Mouse (Mus musculus) stomach, embryonic 14.5 days (tissue): ENCODE measurements around the gene Harbi1. TPM values are rescaled to one million over a fixed set of nuclear protein-coding genes. Genes with fewer than 3 reads are reported as not detected.
A peak's percentile ranks its signal among the peaks of the same experiment; 100 is the strongest.

Experiments
- ATAC-seq: fragments of 200-750 bp; cut with Nextera tagmentation; 2 replicates; pipeline ENCODE4 v1.8.0; 2017; ENCODE audit warnings: low read depth, moderate TSS enrichment; ENCODE audit not compliant: insufficient number of reproducible peaks, insufficient read depth, low FRiP score
- H3K27ac ChIP-seq: fragments of 300-500 bp; sonication (generic); 2 replicates; pipeline ENCODE4 v1.5.1; 2014; ENCODE audit warnings: mild to moderate bottlenecking, low read length, moderate library complexity, mixed read lengths
- H3K27me3 ChIP-seq: fragments of 300-500 bp; sonication (generic); 2 replicates; pipeline ENCODE4 v1.6.1; 2014; ENCODE audit warnings: low read length, control low read depth, mixed read lengths; ENCODE audit not compliant: control insufficient read depth, insufficient read depth
- H3K36me3 ChIP-seq: fragments of 300-500 bp; sonication (generic); 2 replicates; pipeline ENCODE4 v1.6.1; 2014; ENCODE audit warnings: mild to moderate bottlenecking, control low read depth, low read length, moderate library complexity, mixed read lengths; ENCODE audit not compliant: control insufficient read depth, insufficient read depth
- H3K4me1 ChIP-seq: fragments of 300-500 bp; sonication (generic); 2 replicates; pipeline ENCODE4 v1.6.1; 2014; ENCODE audit warnings: low read length, control low read depth, mixed read lengths; ENCODE audit not compliant: control insufficient read depth, insufficient read depth
- H3K4me2 ChIP-seq: fragments of 300-500 bp; sonication (generic); replicated peaks from 2 replicates; pipeline ENCODE4 v1.6.1; 2014; ENCODE audit warnings: low read depth, low read length, control low read depth
- H3K4me3 ChIP-seq: fragments of 300-500 bp; sonication (generic); 2 replicates; pipeline ENCODE4 v1.5.1; 2014; ENCODE audit warnings: low read depth, low read length, control low read depth
- H3K9ac ChIP-seq: fragments of 300-500 bp; sonication (generic); replicated peaks from 2 replicates; pipeline ENCODE4 v1.6.1; 2014; ENCODE audit warnings: low read depth, mild to moderate bottlenecking, control low read depth, low read length, moderate library complexity, mixed read lengths
- H3K9me3 ChIP-seq: fragments of 300-500 bp; sonication (generic); 2 replicates; pipeline ENCODE4 v1.6.1; 2016; ENCODE audit warnings: low read depth, low read length, control low read depth; ENCODE audit not compliant: control insufficient read depth
- WGBS: fragments of 180-500 bp; shearing (Covaris S2); extraction: QIAGEN DNeasy Blood & Tissue Kit; methylation state at CpG from one replicate; pipeline ENCODE4 v1.1.7; 2014; 5-methylcytosine and 5-hydroxymethylcytosine counted together
- polyA plus RNA-seq: library from polyadenylated mRNA; unstranded; fragments of >200 nt; fragmentation: Nextera tagmentation; extraction: Ambion mirVana; gene quantifications from 2 replicates; pipeline ENCODE4 v1.2.1, GENCODE M21; 2014

Gene Harbi1
- 18.2 and 21.5 TPM in 2 replicates for polyA plus RNA-seq

DNA sequence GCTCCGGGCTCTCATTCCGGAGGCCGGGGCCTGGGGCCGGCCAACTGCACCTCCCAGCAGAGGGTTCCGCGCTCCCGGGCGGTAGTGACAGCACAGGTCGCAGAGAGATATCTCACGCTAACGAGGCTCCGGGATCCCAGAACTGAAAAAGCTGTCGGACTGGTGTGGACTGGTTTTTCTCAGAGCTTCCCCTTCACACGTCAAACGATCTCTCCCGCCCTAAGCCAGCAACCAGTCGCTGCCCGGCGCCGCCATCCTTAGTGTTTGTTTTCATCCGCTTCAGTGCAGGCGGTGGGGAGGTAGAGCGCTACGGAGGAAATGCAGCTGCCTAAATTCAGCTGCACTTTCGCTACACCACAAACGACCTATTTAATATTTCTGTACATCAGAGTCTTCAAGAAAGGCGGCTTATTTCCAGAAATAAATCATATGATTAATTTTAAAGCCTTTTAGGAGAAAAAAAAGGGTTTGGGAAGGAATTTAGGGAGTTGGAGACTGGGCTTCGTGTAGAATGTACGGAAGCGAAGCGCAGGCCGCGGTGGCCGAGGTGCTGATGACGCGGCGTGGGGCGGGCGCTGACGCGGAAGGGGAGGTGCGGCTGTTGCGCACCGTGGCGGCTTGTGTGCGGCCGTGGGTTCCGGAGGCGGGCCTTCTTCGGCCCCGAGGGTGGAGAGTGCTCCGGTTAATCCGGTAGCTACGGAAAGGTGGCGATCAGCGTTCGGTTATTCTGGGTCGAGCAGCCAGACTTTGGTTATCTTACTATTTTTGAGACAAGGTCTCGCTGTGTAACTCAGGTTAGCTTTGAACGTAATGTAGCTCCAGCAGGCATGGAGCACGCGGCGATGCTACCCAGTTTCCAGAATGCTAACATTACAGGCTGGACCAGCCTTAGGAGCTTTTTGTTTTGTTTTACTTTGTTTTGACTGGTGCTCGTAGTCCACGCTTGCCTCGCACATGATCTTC lies at the start of gene Harbi1, which contains the start of gene Atg13:
Gene Harbi1, plus strand, starts transcription at position 581 of the 963 bp plus-strand sequence.
Gene Atg13, minus strand, starts transcription at position 305 of the 963 bp plus-strand sequence.
- Histone ChIP-seq H3K27me3 (no peaks in the 10 kb centered on the region), H3K4me3 (peak within 1 kb of the TSS; percentile 73), H3K27ac (peak within 1 kb of the TSS; percentile 80), H3K9ac (peak within 1 kb of the TSS; percentile 75), H3K36me3 (no peaks in the 10 kb centered on the region), H3K9me3 (no peaks in the 10 kb centered on the region), H3K4me1 (peaks cover 9% of the 10 kb centered on the region; the same call in 1 of the 2 replicates), H3K4me2 (peak within 1 kb of the TSS; percentile 68)
- WGBS = under 1% methylated on average over 66 of the region's 66 CpGs
- peak; percentile 99 for ATAC-seq

DNA sequence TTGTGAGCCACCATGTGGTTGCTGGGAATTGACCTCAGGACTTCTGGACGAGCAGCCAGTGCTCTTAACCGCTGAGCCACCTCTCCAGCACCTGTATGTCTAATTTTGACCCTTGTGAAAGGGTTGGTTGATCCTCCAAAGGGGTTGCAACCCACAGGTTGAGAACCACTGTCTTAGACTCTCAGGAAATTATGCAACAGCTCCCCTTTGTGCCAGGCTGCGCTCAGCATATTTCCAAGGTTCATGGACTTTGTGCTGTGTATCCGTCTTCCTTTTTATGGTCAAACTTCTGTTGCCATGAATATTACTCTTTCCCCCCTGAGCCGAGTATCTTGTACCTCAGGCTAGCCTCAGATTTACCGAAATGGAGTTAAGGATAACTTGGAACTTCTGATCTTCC lies 49.7 kb upstream of the Harbi1 start:
- no peak for ATAC-seq
- Histone ChIP-seq H3K4me3 (no peak overlapping the region), H3K9ac (no peak overlapping the region), H3K4me1 (no peaks in the 10 kb centered on the region), H3K27me3 (no peaks in the 10 kb centered on the region), H3K4me2 (no peak overlapping the region), H3K9me3 (no peaks in the 10 kb centered on the region), H3K27ac (no peak overlapping the region), H3K36me3 (peaks cover 65% of the 10 kb centered on the region)
- 91% methylated on average over 6 of the region's 6 CpGs for WGBS

DNA sequence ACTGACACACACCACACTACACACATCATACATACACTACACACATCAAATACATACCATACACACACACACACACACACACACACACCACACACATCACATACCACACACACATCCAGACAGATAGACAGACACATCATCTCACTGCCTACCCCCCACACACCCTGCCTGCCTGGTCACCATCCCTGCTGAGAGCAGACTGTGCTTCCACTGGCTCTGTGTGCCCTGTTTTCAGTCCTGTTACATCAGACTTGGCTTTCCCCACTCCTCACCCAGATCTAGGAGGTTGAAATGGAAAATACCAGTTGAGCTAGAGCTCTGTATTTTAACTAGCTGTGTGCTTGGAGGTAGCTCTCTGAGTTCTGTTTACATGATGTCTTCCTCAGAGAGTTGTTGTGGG lies 45.9 kb upstream of the Harbi1 start:
- H3K27me3 ChIP-seq = no peaks in the 10 kb centered on the region
- H3K9me3 ChIP-seq = no peaks in the 10 kb centered on the region
- no peaks in the 10 kb centered on the region for H3K4me1 ChIP-seq
- no peak overlapping the region for H3K9ac ChIP-seq
- H3K4me3 ChIP-seq = no peak overlapping the region
- H3K36me3 ChIP-seq = peaks cover 64% of the 10 kb centered on the region
- no peak overlapping the region for H3K4me2 ChIP-seq
- H3K27ac ChIP-seq = no peak overlapping the region
- no peak for ATAC-seq

DNA sequence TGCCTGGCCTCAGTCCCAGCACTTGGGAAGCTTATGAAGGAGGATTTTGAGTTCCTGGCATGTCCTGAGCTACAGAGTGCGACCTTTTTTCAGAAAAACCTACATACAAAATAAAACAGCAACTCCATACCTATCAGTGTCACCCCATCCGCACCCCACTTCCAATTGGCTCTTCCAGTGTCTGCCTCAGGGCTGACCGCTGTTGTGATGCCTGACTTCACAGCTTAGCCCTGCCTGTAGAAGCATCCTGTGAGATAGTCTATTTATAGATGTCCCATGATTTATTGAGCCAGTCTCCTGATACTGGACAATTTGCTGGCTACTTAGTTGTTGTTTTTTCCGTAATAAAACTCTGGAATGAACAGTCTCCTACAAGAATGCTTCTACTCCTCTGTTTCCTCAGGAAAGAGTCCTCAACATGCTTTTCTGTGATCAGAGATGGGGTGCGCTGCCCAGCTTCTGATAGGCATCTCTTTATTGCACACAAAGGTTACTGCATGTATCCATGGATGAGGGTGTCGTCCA lies 44.2 kb upstream of the Harbi1 start:
- no peak overlapping the region for H3K27ac ChIP-seq
- H3K9me3 ChIP-seq = no peaks in the 10 kb centered on the region
- no peak overlapping the region for H3K9ac ChIP-seq
- no peaks in the 10 kb centered on the region for H3K27me3 ChIP-seq
- no peak overlapping the region for H3K4me3 ChIP-seq
- H3K4me1 ChIP-seq = no peaks in the 10 kb centered on the region
- no peak overlapping the region for H3K4me2 ChIP-seq
- WGBS = 93% methylated on average over 6 of the region's 6 CpGs
- peaks cover 68% of the 10 kb centered on the region for H3K36me3 ChIP-seq
- no peak for ATAC-seq

DNA sequence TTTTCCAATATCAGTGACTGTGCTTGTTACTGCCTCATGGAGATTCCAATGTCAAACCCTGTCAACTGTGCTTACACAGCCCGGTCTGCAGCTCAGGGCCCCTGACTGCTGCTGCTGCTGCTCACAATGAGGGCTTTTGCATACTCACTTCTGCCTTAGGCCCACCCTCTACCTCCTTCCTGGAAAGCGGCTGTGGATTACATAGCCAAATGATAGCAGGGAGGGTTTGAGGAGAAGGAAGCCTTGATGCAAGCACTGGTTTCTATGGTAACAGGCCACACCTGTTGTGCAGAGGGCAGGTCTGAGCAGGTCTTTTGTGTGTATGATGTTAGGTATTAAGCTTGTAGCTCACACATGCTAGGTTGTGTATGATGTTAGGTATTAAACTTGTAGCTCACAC lies 42.9 kb upstream of the Harbi1 start:
- peaks cover 64% of the 10 kb centered on the region for H3K36me3 ChIP-seq
- peak; percentile 82 for ATAC-seq
- WGBS = 50% methylated on average over 2 of the region's 2 CpGs

DNA sequence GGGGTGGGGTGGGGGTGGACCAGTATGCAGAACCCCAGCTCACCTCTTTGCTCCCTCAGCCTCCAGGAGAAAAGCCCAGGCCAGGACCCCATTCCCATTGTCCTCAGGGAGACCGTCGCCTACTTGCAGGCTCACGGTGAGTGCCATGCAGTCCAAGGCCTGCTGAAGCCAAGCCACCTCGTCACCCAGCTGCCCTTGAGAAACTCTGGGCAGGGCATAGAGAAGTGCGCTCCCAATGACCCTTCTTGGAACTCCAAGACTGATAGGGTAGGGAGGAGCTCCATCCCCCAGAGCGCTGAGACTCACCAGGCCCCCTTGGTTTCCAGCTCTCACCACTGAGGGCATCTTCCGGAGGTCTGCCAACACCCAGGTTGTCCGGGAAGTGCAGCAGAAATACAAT lies 41.3 kb upstream of the Harbi1 start:
- Histone ChIP-seq H3K9ac (no peak overlapping the region), H3K27me3 (no peaks in the 10 kb centered on the region), H3K36me3 (peaks cover 54% of the 10 kb centered on the region), H3K4me2 (no peak overlapping the region), H3K4me3 (no peak overlapping the region), H3K9me3 (no peaks in the 10 kb centered on the region), H3K4me1 (no peaks in the 10 kb centered on the region), H3K27ac (no peak overlapping the region)
- ATAC-seq = no peak
- WGBS = 89% methylated on average over 8 of the region's 8 CpGs

More for the DNA sequence above, 42.9 kb upstream of the Harbi1 start:
- Histone ChIP-seq H3K27ac (peak overlapping the region; percentile 17; the same call in 1 of the 2 replicates), H3K4me3 (no peak overlapping the region), H3K9me3 (no peaks in the 10 kb centered on the region), H3K9ac (no peak overlapping the region), H3K4me2 (no peak overlapping the region), H3K4me1 (no peaks in the 10 kb centered on the region), H3K27me3 (no peaks in the 10 kb centered on the region)

DNA sequence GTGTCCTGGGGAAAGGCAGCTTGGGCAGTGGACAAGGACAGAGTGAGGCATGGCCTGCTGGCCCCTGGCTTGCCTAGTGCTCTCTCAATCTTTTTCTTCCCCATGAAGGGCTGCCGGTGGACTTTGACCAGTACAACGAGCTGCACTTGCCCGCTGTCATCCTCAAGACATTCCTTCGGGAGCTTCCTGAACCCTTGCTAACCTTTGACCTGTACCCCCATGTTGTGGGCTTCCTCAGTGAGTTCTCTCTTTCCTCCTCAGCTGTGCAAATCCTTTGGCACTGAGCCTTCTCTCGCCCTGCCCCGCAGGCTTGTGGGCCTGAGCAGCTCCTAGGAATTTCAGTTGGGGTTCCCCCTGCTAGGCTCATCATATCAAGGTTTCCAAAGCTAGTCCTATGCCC lies 40.6 kb upstream of the Harbi1 start:
- 85% methylated on average over 6 of the region's 6 CpGs for WGBS
- ATAC-seq = no peak
- Histone ChIP-seq H3K4me1 (no peaks in the 10 kb centered on the region), H3K9ac (no peak overlapping the region), H3K36me3 (peaks cover 53% of the 10 kb centered on the region), H3K27me3 (no peaks in the 10 kb centered on the region), H3K4me2 (no peak overlapping the region), H3K9me3 (no peaks in the 10 kb centered on the region), H3K27ac (no peak overlapping the region), H3K4me3 (no peak overlapping the region)

DNA sequence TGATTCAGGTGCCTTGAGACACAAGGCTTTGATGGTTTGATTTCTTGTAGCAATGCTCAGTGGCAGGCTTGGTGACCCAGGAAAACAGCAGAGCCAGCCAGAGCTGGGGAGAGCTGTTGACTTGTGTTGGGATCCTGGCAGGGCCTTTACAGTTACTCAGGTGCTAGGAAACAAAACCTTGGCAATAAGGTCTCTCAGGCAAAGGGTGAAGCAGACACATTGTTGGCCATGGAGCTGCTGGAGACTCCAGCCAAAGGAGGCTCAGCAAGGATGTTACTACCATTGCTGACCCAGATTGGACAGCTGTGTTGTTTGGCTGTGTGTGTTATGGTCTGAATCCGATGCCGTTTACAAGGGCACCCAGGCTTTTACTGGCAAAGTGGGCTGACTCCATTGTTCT lies 37.1 kb upstream of the Harbi1 start:
- Histone ChIP-seq H3K27me3 (no peaks in the 10 kb centered on the region), H3K9me3 (no peaks in the 10 kb centered on the region), H3K4me3 (no peak overlapping the region), H3K36me3 (peaks cover 58% of the 10 kb centered on the region), H3K4me2 (no peak overlapping the region), H3K4me1 (no peaks in the 10 kb centered on the region), H3K9ac (no peak overlapping the region), H3K27ac (no peak overlapping the region)
- no peak for ATAC-seq
- WGBS = 92% methylated on average over 2 of the region's 2 CpGs
